Mouse (Mus musculus): ENCODE results near the gene Zfp108. TPM values are rescaled to one million over a fixed set of nuclear protein-coding genes. Genes with fewer than 3 reads are reported as not detected.
A peak's percentile ranks its signal among the peaks of the same experiment; 100 is the strongest.

Gene Zfp108
- polyA plus RNA-seq, 1 experiment from 2014 or later: 4.7 TPM

GRCm38 (mm10) chr7:24295376-24295775 lies 40.8 kb downstream of the Zfp108 start:
- H3K27me3 ChIP-seq (ENCODE audit: insufficient read depth, low read length): no peaks in the 10 kb centered on the region
- ATAC-seq (ENCODE audit: insufficient read depth) (no peak), DNase-seq (no peak)
- no peak overlapping the region for H3K27ac ChIP-seq (ENCODE audit: low read depth)
- peaks cover 63% of the 10 kb centered on the region for H3K36me3 ChIP-seq (ENCODE audit: insufficient read depth)
- TF ChIP-seq CTCF (IDR thresholded peaks at IDR 0.05; ENCODE audit: low read depth): no peak
- 96% methylated on average over 7 of the region's 7 CpGs for WGBS
- H3K9ac ChIP-seq: no peak overlapping the region
- H3K9me3 ChIP-seq (ENCODE audit: low read depth, low read length): no peaks in the 10 kb centered on the region
- no peak overlapping the region for H3K4me3 ChIP-seq (ENCODE audit: low read depth, low read length)
- H3K4me1 ChIP-seq (ENCODE audit: insufficient read depth): peaks cover 6% of the 10 kb centered on the region; the same call in 1 of the 2 replicates
- H3K4me2 ChIP-seq: no peak overlapping the region

- no peaks in the 10 kb centered on the region for H3K9me3 ChIP-seq (ENCODE audit: low read depth, low read length)
- no peak overlapping the region for H3K4me2 ChIP-seq
- DNase-seq (no peak), ATAC-seq (ENCODE audit: insufficient read depth) (no peak)
- no peak overlapping the region for H3K9ac ChIP-seq
- peaks cover 53% of the 10 kb centered on the region for H3K36me3 ChIP-seq (ENCODE audit: insufficient read depth)
- 92% methylated on average over 7 of the region's 7 CpGs for WGBS
- no peaks in the 10 kb centered on the region for H3K27me3 ChIP-seq (ENCODE audit: insufficient read depth, low read length)
- TF ChIP-seq CTCF (IDR thresholded peaks at IDR 0.05; ENCODE audit: low read depth): no peak
- peaks cover 6% of the 10 kb centered on the region; the same call in 1 of the 2 replicates for H3K4me1 ChIP-seq (ENCODE audit: insufficient read depth)
- no peak overlapping the region for H3K4me3 ChIP-seq (ENCODE audit: low read depth, low read length)
- H3K27ac ChIP-seq (ENCODE audit: low read depth): no peak overlapping the region
Measured at GRCm38 (mm10) chr7:24296386-24296785, 41.8 kb downstream of the Zfp108 start.

GRCm38 (mm10) chr7:24297361-24298095 lies 42.9 kb downstream of the Zfp108 start:
- Histone ChIP-seq H3K9me3 (ENCODE audit: low read depth, low read length) (no peaks in the 10 kb centered on the region), H3K27me3 (ENCODE audit: insufficient read depth, low read length) (no peaks in the 10 kb centered on the region), H3K36me3 (ENCODE audit: insufficient read depth) (peaks cover 48% of the 10 kb centered on the region), H3K27ac (ENCODE audit: low read depth) (no peak overlapping the region), H3K9ac (peak overlapping the region; percentile 79; the same call in 1 of the 2 replicates), H3K4me1 (ENCODE audit: insufficient read depth) (peaks cover 6% of the 10 kb centered on the region; the same call in 1 of the 2 replicates), H3K4me3 (ENCODE audit: low read depth, low read length) (peak overlapping the region; percentile 72), H3K4me2 (peak overlapping the region; percentile 91)
- TF ChIP-seq CTCF (IDR thresholded peaks at IDR 0.05; ENCODE audit: low read depth): no peak
- no peak for DNase-seq
- ATAC-seq (ENCODE audit: insufficient read depth): no peak
- 92% methylated on average over 15 of the region's 15 CpGs for WGBS

- Histone ChIP-seq H3K9me3 (ENCODE audit: low read depth, low read length) (no peaks in the 10 kb centered on the region), H3K27me3 (ENCODE audit: insufficient read depth, low read length) (no peaks in the 10 kb centered on the region), H3K4me3 (ENCODE audit: low read depth, low read length) (peak overlapping the region; percentile 72), H3K9ac (peak overlapping the region; percentile 79), H3K4me2 (peak overlapping the region; percentile 91), H3K27ac (ENCODE audit: low read depth) (peak overlapping the region; percentile 93), H3K36me3 (ENCODE audit: insufficient read depth) (peaks cover 44% of the 10 kb centered on the region), H3K4me1 (ENCODE audit: insufficient read depth) (peaks cover 6% of the 10 kb centered on the region; the same call in 1 of the 2 replicates)
- WGBS: under 1% methylated on average over 11 of the region's 12 CpGs
- DNase-seq (no peak), ATAC-seq (ENCODE audit: insufficient read depth) (0 out of 2 replicates have a peak, but pooled peaks have one; percentile 1)
- no peak for TF ChIP-seq CTCF (IDR thresholded peaks at IDR 0.05; ENCODE audit: low read depth)
Measured at GRCm38 (mm10) chr7:24298635-24298972, 44.0 kb downstream of the Zfp108 start.

- Histone ChIP-seq H3K9me3 (ENCODE audit: low read depth, low read length) (no peaks in the 10 kb centered on the region), H3K4me2 (peak overlapping the region; percentile 91), H3K36me3 (ENCODE audit: insufficient read depth) (peaks cover 39% of the 10 kb centered on the region), H3K4me1 (ENCODE audit: insufficient read depth) (peaks cover 6% of the 10 kb centered on the region; the same call in 1 of the 2 replicates), H3K4me3 (ENCODE audit: low read depth, low read length) (peak overlapping the region; percentile 72), H3K27me3 (ENCODE audit: insufficient read depth, low read length) (no peaks in the 10 kb centered on the region), H3K9ac (peak overlapping the region; percentile 79), H3K27ac (ENCODE audit: low read depth) (peak overlapping the region; percentile 93)
- peak; percentile 58 for TF ChIP-seq CTCF (IDR thresholded peaks at IDR 0.05; ENCODE audit: low read depth)
- WGBS: under 1% methylated on average over 46 of the region's 47 CpGs
- ATAC-seq (ENCODE audit: insufficient read depth) (peak; percentile 94), DNase-seq (peak; percentile 97)
Measured at GRCm38 (mm10) chr7:24298973-24299708, 44.5 kb downstream of the Zfp108 start.

- DNase-seq: peak; percentile 39
- H3K36me3 ChIP-seq (ENCODE audit: insufficient read depth): peaks cover 31% of the 10 kb centered on the region
- WGBS: under 1% methylated on average over 18 of the region's 18 CpGs
Measured at GRCm38 (mm10) chr7:24299823-24300481, 45.4 kb downstream of the Zfp108 start.

More at GRCm38 (mm10) chr7:24299823-24300481, 45.4 kb downstream of the Zfp108 start:
- Histone ChIP-seq H3K4me3 (ENCODE audit: low read depth, low read length) (peak overlapping the region; percentile 72), H3K9ac (peak overlapping the region; percentile 54), H3K9me3 (ENCODE audit: low read depth, low read length) (no peaks in the 10 kb centered on the region), H3K27me3 (ENCODE audit: insufficient read depth, low read length) (no peaks in the 10 kb centered on the region), H3K27ac (ENCODE audit: low read depth) (peak overlapping the region; percentile 93; the same call in 1 of the 2 replicates), H3K4me1 (ENCODE audit: insufficient read depth) (peaks cover 6% of the 10 kb centered on the region; the same call in 1 of the 2 replicates), H3K4me2 (peak overlapping the region; percentile 91)
- ATAC-seq (ENCODE audit: insufficient read depth): peak; percentile 25; the same call in 1 of the 2 replicates
- no peak for TF ChIP-seq CTCF (IDR thresholded peaks at IDR 0.05; ENCODE audit: low read depth)
